Mouse (Mus musculus): ENCODE results near the gene Llgl1.

DNA sequence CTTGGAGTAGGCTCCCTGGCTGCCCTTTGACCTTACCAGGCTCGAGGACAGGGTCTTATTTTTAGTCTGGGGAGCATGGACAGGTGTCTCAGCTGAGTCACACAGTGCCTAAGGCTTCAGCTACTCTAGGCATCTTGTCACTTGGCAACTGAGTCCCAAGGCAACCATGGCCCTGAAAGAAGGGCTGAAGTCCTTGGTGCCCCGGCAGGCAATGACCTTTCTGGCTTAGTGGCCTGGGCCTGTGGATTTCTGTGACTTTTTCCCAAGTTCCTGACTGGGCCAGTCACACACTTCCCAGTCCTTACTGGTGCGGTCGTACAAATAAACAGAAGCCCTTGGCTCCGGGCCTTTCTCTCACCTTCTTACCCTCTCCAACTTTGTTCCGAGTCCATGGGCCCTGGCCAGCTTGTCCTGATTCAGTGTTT, 29.7 kb downstream of the Llgl1 start:
- TF ChIP-seq CTCF (IDR thresholded peaks at IDR 0.05; ENCODE audit: low read depth) (no peak), EP300 (IDR thresholded peaks at IDR 0.05; ENCODE audit: low read depth) (no peak)

Data from liver, postnatal 0 days (tissue).